Mouse (Mus musculus) CH12.LX (cell line): ENCODE measurements at regions not wholly inside any gene's neighbourhood (a gene's known extent, or its start where the extent isn't known, plus 50 kb on each side); places are given as distances from the start of the nearest gene placed in this dataset.

Source experiments
- DNase-seq: peaks from one replicate; pipeline ENCODE4 v3.0.0-alpha.2; 2013; ENCODE audit errors: extremely low read depth
- H3K27ac ChIP-seq: 2 replicates; pipeline ENCODE4 v1.5.1; 2012; ENCODE audit warnings: low read depth, mild to moderate bottlenecking, control low read depth, moderate library complexity; ENCODE audit not compliant: insufficient read depth
- H3K27me3 ChIP-seq: replicated peaks from 2 replicates; pipeline ENCODE3; 2012; ENCODE audit warnings: inconsistent platforms
- H3K36me3 ChIP-seq, 2 experiments: replicated peaks in 1 of 2; 2 replicates each; pipeline versions ENCODE3 to v1.6.1; 2012; ENCODE audit warnings: inconsistent platforms in 1 of 2, low read length in 1 of 2, mild to moderate bottlenecking in 1 of 2, mixed read lengths in 1 of 2, moderate library complexity in 1 of 2; ENCODE audit not compliant: control insufficient read depth in 1 of 2, insufficient read depth in 1 of 2
- H3K4me1 ChIP-seq, 2 experiments: 2 replicates each; pipeline ENCODE4 v1.6.1; 2012; ENCODE audit warnings: inconsistent platforms in 1 of 2, moderate library complexity in 1 of 2; ENCODE audit not compliant: insufficient read depth in 2 of 2, control insufficient read depth in 1 of 2
- H3K4me2 ChIP-seq: 2 replicates; pipeline ENCODE4 v1.6.1; 2012; ENCODE audit warnings: low read depth, mild to moderate bottlenecking, control low read depth; ENCODE audit not compliant: poor library complexity, insufficient read depth, severe bottlenecking
- H3K4me3 ChIP-seq, 3 experiments: fragments of 150-350 bp in 1 of 3; sonication (generic) in 1 of 3; replicated peaks in 1 of 3; 2 replicates each; pipeline versions ENCODE3 to v1.5.1; 2011 to 2012; ENCODE audit warnings: low read depth in 2 of 3, low read length in 2 of 3, mild to moderate bottlenecking in 2 of 3, moderate library complexity in 2 of 3, control low read depth in 1 of 3, improper control_type of control experiment in 1 of 3, inconsistent platforms in 1 of 3, mixed read lengths in 1 of 3; ENCODE audit not compliant: poor library complexity in 1 of 3
- H3K79me2 ChIP-seq: replicated peaks from 2 replicates; pipeline ENCODE4 v1.6.1; 2012; ENCODE audit warnings: mild to moderate bottlenecking, moderate library complexity; ENCODE audit not compliant: control insufficient read depth, poor library complexity, insufficient read depth, severe bottlenecking; ENCODE audit errors: extremely low read depth
- H3K9ac ChIP-seq: 2 replicates; pipeline ENCODE4 v1.6.1; 2012; ENCODE audit warnings: low read depth, mild to moderate bottlenecking, control low read depth, moderate library complexity; ENCODE audit not compliant: insufficient read depth
- H3K9me3 ChIP-seq: replicated peaks from 2 replicates; pipeline ENCODE3; 2012; ENCODE audit warnings: low read length, inconsistent platforms, mixed read lengths
- BHLHE40 ChIP-seq: IDR thresholded peaks from 2 replicates; pipeline ENCODE4 v1.6.1; 2011; ENCODE audit warnings: mild to moderate bottlenecking, low read depth, low read length, improper control_type of control experiment
- CHD1 ChIP-seq: IDR thresholded peaks from 2 replicates; pipeline ENCODE4 v1.6.1; 2012; ENCODE audit warnings: low read depth, low read length, improper control_type of control experiment, inconsistent platforms
- CTCF ChIP-seq, 2 experiments: IDR thresholded peaks in 1 of 2; conservative IDR thresholded peaks in 1 of 2; 2 replicates each; pipeline ENCODE4 v1.5.1; 2011 to 2012; ENCODE audit warnings: low read depth in 2 of 2, low read length in 2 of 2, improper control_type of control experiment in 1 of 2, inconsistent platforms in 1 of 2, mild to moderate bottlenecking in 1 of 2, moderate library complexity in 1 of 2
- EP300 ChIP-seq: IDR thresholded peaks from 2 replicates; pipeline ENCODE4 v1.6.1; 2011; ENCODE audit warnings: low read length, improper control_type of control experiment
- JUN ChIP-seq: IDR thresholded peaks from 2 replicates; pipeline ENCODE4 v1.6.1; 2011; ENCODE audit warnings: low read depth, mild to moderate bottlenecking, low read length, improper control_type of control experiment, moderate library complexity; ENCODE audit not compliant: insufficient read depth
- KAT2A ChIP-seq: IDR thresholded peaks from 2 replicates; pipeline ENCODE4 v1.6.1; 2012; ENCODE audit warnings: low read length, improper control_type of control experiment, inconsistent platforms; ENCODE audit not compliant: insufficient replicate concordance
- MAFK ChIP-seq: IDR thresholded peaks from 2 replicates; pipeline ENCODE4 v1.6.1; 2011; ENCODE audit warnings: low read length, improper control_type of control experiment; ENCODE audit not compliant: insufficient replicate concordance
- MXI1 ChIP-seq: IDR thresholded peaks from 2 replicates; pipeline ENCODE4 v1.6.1; 2011; ENCODE audit warnings: mild to moderate bottlenecking, low read depth, low read length, improper control_type of control experiment
- PAX5 ChIP-seq: IDR thresholded peaks from 2 replicates; pipeline ENCODE4 v1.6.1; 2012; ENCODE audit warnings: low read length, inconsistent platforms, mixed read lengths
- TCF12 ChIP-seq: IDR thresholded peaks from 2 replicates; pipeline ENCODE4 v1.6.1; 2014; ENCODE audit warnings: low read depth, mild to moderate bottlenecking, inconsistent platforms, low read length, improper control_type of control experiment
- USF1 ChIP-seq: IDR thresholded peaks from 2 replicates; pipeline ENCODE4 v1.6.1; 2014; ENCODE audit warnings: low read depth, mild to moderate bottlenecking, inconsistent platforms, low read length, improper control_type of control experiment
- dilution Hi-C: fragments of 300-500 bp; cut with MboI; formaldehyde crosslinking; loops from 2 replicates; pipeline ENCODE4 v1.14.3; 2020; ENCODE audit warnings: low sequenced_read_pairs; ENCODE audit not compliant: extremely low pct_unique_long_range_greater_than_20kb, extremely low pct_ligation_motif_present
- in situ Hi-C: fragments of 300-500 bp; cut with MboI; formaldehyde crosslinking; loops from 3 replicates; pipeline ENCODE4 v1.14.3; 2019; ENCODE audit warnings: low sequenced_read_pairs, low pct_ligation_motif_present, low pct_unique_long_range_greater_than_20kb, mixed read lengths

DNA sequence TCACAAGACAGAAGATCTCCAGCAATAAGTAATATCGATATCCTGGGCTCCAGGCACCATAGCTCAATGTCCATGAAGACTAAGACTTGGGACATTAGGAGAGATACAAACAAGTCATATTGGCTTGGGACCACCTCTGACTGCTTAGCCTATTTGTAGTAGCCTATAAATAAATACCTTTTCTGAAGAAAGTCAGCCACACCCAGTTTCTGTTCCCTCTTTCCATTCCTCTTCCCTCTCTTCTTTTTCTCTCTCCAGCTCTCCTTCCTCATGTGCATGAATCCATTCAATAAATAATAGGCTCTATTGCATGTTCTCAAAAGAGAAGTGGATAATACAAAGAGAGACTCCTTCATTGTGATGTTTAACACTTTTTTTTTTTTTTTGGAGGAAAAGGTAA is 364.8 kb upstream of the Dynlrb2 start:
- dilution Hi-C loops: no loop called here
- in situ Hi-C loops: no loop called here

GRCm38 (mm10) chr8:116137765-116138164 is 367.0 kb upstream of the Dynlrb2 start:
- Histone ChIP-seq H3K4me2 (no peak overlapping the region), H3K9me3 (no peaks in the 10 kb centered on the region), H3K27me3 (peaks cover 26% of the 10 kb centered on the region), H3K9ac (no peak overlapping the region), H3K27ac (no peak overlapping the region), H3K4me3 (no peak overlapping the region), H3K4me1 (no peaks in the 10 kb centered on the region), H3K36me3 (no peaks in the 10 kb centered on the region), H3K79me2 (no peaks in the 10 kb centered on the region)
- DNase-seq: no peak
- in situ Hi-C loops (no loop called here), dilution Hi-C loops (no loop called here)
- TF ChIP-seq USF1: no peak
- no peak for TF ChIP-seq MXI1
- no peak for TF ChIP-seq CHD1
- TF ChIP-seq BHLHE40: no peak
- no peak for TF ChIP-seq CTCF (conservative IDR thresholded peaks at IDR 0.05 in 1 of 2, IDR thresholded peaks at IDR 0.05 in 1 of 2; ENCODE audit: low read depth in 2 of 2, low read length in 2 of 2)

More for the DNA sequence above, 364.8 kb upstream of the Dynlrb2 start:
- H3K79me2 ChIP-seq: no peaks in the 10 kb centered on the region
- no peak overlapping the region for H3K9ac ChIP-seq
- H3K4me3 ChIP-seq: no peak overlapping the region
- no peaks in the 10 kb centered on the region for H3K9me3 ChIP-seq
- no peak overlapping the region for H3K27ac ChIP-seq
- H3K4me1 ChIP-seq: no peaks in the 10 kb centered on the region
- no peaks in the 10 kb centered on the region for H3K36me3 ChIP-seq
- TF ChIP-seq EP300: no peak
- no peak for TF ChIP-seq JUN
- DNase-seq: no peak
- H3K4me2 ChIP-seq: no peak overlapping the region
- peaks cover 15% of the 10 kb centered on the region for H3K27me3 ChIP-seq

GRCm38 (mm10) chr8:116133503-116133902 is 371.3 kb upstream of the Dynlrb2 start:
- in situ Hi-C loops (no loop called here), dilution Hi-C loops (no loop called here)
- no peak for DNase-seq
- Histone ChIP-seq H3K27ac (no peak overlapping the region), H3K4me2 (no peak overlapping the region), H3K9me3 (no peaks in the 10 kb centered on the region), H3K36me3 (no peaks in the 10 kb centered on the region), H3K4me3 (no peak overlapping the region), H3K4me1 (no peaks in the 10 kb centered on the region), H3K9ac (no peak overlapping the region), H3K79me2 (no peaks in the 10 kb centered on the region), H3K27me3 (peaks cover 25% of the 10 kb centered on the region)
- TF ChIP-seq KAT2A: no peak
- TF ChIP-seq PAX5: no peak
- TF ChIP-seq MAFK: no peak
- no peak for TF ChIP-seq TCF12
